Mouse (Mus musculus) ES-E14 (cell line): ENCODE data around the gene Chd5.

Experiments used
- CHD2 ChIP-seq: IDR thresholded peaks from 2 replicates; pipeline ENCODE4 v1.6.1; 2014; ENCODE audit warnings: mild to moderate bottlenecking, low read depth, low read length, inconsistent platforms
- MAFK ChIP-seq: IDR thresholded peaks from 2 replicates; pipeline ENCODE4 v1.6.1; 2014; ENCODE audit warnings: mild to moderate bottlenecking, low read depth, low read length, inconsistent platforms; ENCODE audit not compliant: insufficient read depth
- ZC3H11A ChIP-seq: IDR thresholded peaks from 2 replicates; pipeline ENCODE4 v1.6.1; 2012; ENCODE audit warnings: low read depth, mild to moderate bottlenecking, inconsistent platforms, low read length, borderline replicate concordance
- ZNF384 ChIP-seq: IDR thresholded peaks from 2 replicates; pipeline ENCODE4 v1.6.1; 2012; ENCODE audit warnings: low read depth, low read length, inconsistent platforms

GRCm38 (mm10) chr4:152337772-152338171 lies 679 bp upstream of the Chd5 start:
- TF ChIP-seq ZNF384, result no peak
- TF ChIP-seq MAFK, result no peak
- no peak for TF ChIP-seq ZC3H11A
- TF ChIP-seq CHD2, result no peak
